Mouse (Mus musculus) lung, postnatal 0 days (tissue): Measurements from ENCODE around the gene Sema3f. TPM values are rescaled to one million over a fixed set of nuclear protein-coding genes. Genes with fewer than 3 reads are reported as not detected.

Experiments
- ATAC-seq: fragments of 200-750 bp; cut with Nextera tagmentation; 2 replicates; pipeline ENCODE4 v1.8.0; 2017; ENCODE audit warnings: moderate library complexity
- DNase-seq: peaks from one replicate; pipeline ENCODE4 v3.0.0-alpha.2; 2016; ENCODE audit warnings: low spot score
- H3K27ac ChIP-seq: fragments of 300-500 bp; sonication (generic); 2 replicates; pipeline ENCODE4 v1.5.1; 2014; ENCODE audit warnings: antibody characterized with exemption, mild to moderate bottlenecking, low read length, mixed read lengths
- H3K27me3 ChIP-seq: fragments of 300-500 bp; sonication (generic); replicated peaks from 2 replicates; pipeline ENCODE4 v1.6.1; 2014; ENCODE audit warnings: low read length, mixed read lengths; ENCODE audit not compliant: insufficient read depth
- H3K36me3 ChIP-seq: fragments of 300-500 bp; sonication (generic); 2 replicates; pipeline ENCODE4 v1.6.1; 2014; ENCODE audit warnings: low read length, mixed read lengths; ENCODE audit not compliant: insufficient read depth
- H3K4me1 ChIP-seq: fragments of 300-500 bp; sonication (generic); 2 replicates; pipeline ENCODE4 v1.6.1; 2014; ENCODE audit warnings: antibody characterized with exemption, low read depth, low read length, mixed read lengths; ENCODE audit not compliant: insufficient read depth
- H3K4me2 ChIP-seq: fragments of 300-500 bp; sonication (generic); replicated peaks from 2 replicates; pipeline ENCODE4 v1.6.1; 2014; ENCODE audit warnings: low read depth, mild to moderate bottlenecking, low read length, moderate library complexity, mixed read lengths
- H3K4me3 ChIP-seq: fragments of 300-500 bp; sonication (generic); 2 replicates; pipeline ENCODE4 v1.5.1; 2014; ENCODE audit warnings: low read depth, low read length
- H3K9ac ChIP-seq: fragments of 300-500 bp; sonication (generic); replicated peaks from 2 replicates; pipeline ENCODE4 v1.6.1; 2014; ENCODE audit warnings: low read depth, mild to moderate bottlenecking
- H3K9me3 ChIP-seq: fragments of 300-500 bp; sonication (generic); 2 replicates; pipeline ENCODE4 v1.6.1; 2016; ENCODE audit warnings: low read length, mixed read lengths
- CTCF ChIP-seq: IDR thresholded peaks from 2 replicates; pipeline ENCODE4 v1.5.1; 2016; ENCODE audit warnings: antibody characterized with exemption, mild to moderate bottlenecking
- EP300 ChIP-seq: IDR thresholded peaks from 2 replicates; pipeline ENCODE4 v1.6.1; 2016; ENCODE audit warnings: antibody characterized with exemption, mild to moderate bottlenecking, control low read depth
- WGBS: fragments of 180-500 bp; shearing (Covaris S2); extraction: QIAGEN DNeasy Blood & Tissue Kit; methylation state at CpG from one replicate; pipeline ENCODE4 v1.1.7; 2014; 5-methylcytosine and 5-hydroxymethylcytosine counted together
- polyA plus RNA-seq: library from polyadenylated mRNA; unstranded; fragments of >200 nt; fragmentation: Nextera tagmentation; extraction: Ambion mirVana; gene quantifications from 2 replicates; pipeline ENCODE4 v1.2.1, GENCODE M21; 2015

Sema3f gene
- polyA plus RNA-seq, 1 experiment from 2014 or later, result 24.9 TPM

- TF ChIP-seq EP300, result no peak
- peak; percentile 14; the same call in 1 of the 2 replicates for TF ChIP-seq CTCF
- Histone ChIP-seq H3K27ac (peak overlapping the region; percentile 81), H3K4me3 (peak overlapping the region; percentile 54), H3K4me2 (peak overlapping the region; percentile 80), H3K9ac (peak overlapping the region; percentile 65), H3K4me1 (peaks cover 33% of the 10 kb centered on the region), H3K27me3 (no peaks in the 10 kb centered on the region), H3K36me3 (peaks cover 7% of the 10 kb centered on the region; the same call in 1 of the 2 replicates), H3K9me3 (no peaks in the 10 kb centered on the region)
- ATAC-seq, result no peak
- no peak for DNase-seq
- WGBS, result 5% methylated on average over 21 of the region's 21 CpGs
Observed at GRCm38 (mm10) chr9:107708439-107709095, 1.7 kb downstream of the Sema3f start.

- H3K4me1 ChIP-seq, result peaks cover 40% of the 10 kb centered on the region
- peak overlapping the region; percentile 65 for H3K9ac ChIP-seq
- WGBS, result 4% methylated on average over 17 of the region's 17 CpGs
- H3K27ac ChIP-seq, result peak overlapping the region; percentile 81
- H3K9me3 ChIP-seq, result no peaks in the 10 kb centered on the region
- H3K4me2 ChIP-seq, result peak overlapping the region; percentile 80
- ATAC-seq, result no peak
- no peaks in the 10 kb centered on the region for H3K27me3 ChIP-seq
- peak overlapping the region; percentile 54 for H3K4me3 ChIP-seq
- TF ChIP-seq EP300 (no peak), CTCF (no peak)
- peaks cover 7% of the 10 kb centered on the region; the same call in 1 of the 2 replicates for H3K36me3 ChIP-seq
- DNase-seq, result no peak
Observed at GRCm38 (mm10) chr9:107707701-107708438, 2.4 kb downstream of the Sema3f start.

- H3K27ac ChIP-seq, result peak overlapping the region; percentile 81; the same call in 1 of the 2 replicates
- H3K27me3 ChIP-seq, result no peaks in the 10 kb centered on the region
Observed at GRCm38 (mm10) chr9:107706781-107707211, 3.5 kb downstream of the Sema3f start.

DNA sequence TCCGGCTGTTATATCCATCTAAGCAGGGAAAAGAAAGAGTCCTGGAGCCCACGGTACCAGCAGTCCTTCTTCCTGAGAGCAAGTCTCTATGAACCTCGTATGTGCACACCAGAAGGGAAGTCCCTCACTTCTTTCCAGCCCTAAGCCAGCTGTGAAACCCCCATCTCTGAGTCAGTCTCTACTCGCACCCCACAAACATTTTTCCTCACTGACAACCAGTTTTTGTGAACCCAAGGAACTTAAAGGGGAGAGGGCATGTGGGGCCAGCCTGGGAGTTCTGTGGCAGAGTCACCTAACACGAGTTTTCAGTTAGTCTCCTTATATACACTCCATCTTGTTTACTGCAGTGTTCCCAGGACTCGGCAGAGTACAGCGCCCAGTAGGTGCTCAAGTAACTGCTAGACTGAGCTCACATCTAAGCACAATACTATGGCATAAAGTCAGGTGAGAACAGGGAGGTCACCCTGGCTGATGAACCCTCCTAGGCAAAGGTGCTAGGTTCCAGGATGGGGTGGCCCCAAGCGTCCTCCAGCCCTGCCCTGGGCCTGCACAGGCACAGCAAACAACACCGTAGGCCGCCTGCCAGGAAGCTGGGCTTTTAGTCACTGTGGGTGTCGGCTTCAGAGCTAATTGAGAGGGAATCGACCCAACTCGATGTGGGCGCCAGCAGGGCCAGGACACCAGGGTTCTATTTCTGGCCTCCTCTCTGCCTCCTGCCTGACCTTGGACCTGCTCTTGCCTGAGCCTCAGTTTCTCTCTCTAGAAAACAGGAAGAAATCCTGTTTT is 6.7 kb downstream of the Sema3f start:
- TF ChIP-seq CTCF, result no peak
- TF ChIP-seq EP300, result no peak
- no peaks in the 10 kb centered on the region for H3K27me3 ChIP-seq
- no peak overlapping the region for H3K9ac ChIP-seq
- ATAC-seq (no peak), DNase-seq (peak; percentile 60)
- peaks cover 7% of the 10 kb centered on the region; the same call in 1 of the 2 replicates for H3K36me3 ChIP-seq
- no peak overlapping the region for H3K4me3 ChIP-seq
- H3K9me3 ChIP-seq, result no peaks in the 10 kb centered on the region
- H3K4me1 ChIP-seq, result peaks cover 67% of the 10 kb centered on the region
- peak overlapping the region; percentile 87 for H3K27ac ChIP-seq
- 42% methylated on average over 14 of the region's 14 CpGs for WGBS
- H3K4me2 ChIP-seq, result no peak overlapping the region

More at GRCm38 (mm10) chr9:107706781-107707211, 3.5 kb downstream of the Sema3f start:
- 3% methylated on average over 14 of the region's 14 CpGs for WGBS
- H3K4me2 ChIP-seq, result peak overlapping the region; percentile 80
- peak; percentile 48 for DNase-seq
- no peak for TF ChIP-seq CTCF
- no peak for TF ChIP-seq EP300
- H3K9ac ChIP-seq, result peak overlapping the region; percentile 26; the same call in 1 of the 2 replicates
- peaks cover 7% of the 10 kb centered on the region; the same call in 1 of the 2 replicates for H3K36me3 ChIP-seq
- peaks cover 46% of the 10 kb centered on the region for H3K4me1 ChIP-seq
- ATAC-seq, result no peak
- H3K9me3 ChIP-seq, result no peaks in the 10 kb centered on the region
- peak overlapping the region; percentile 54 for H3K4me3 ChIP-seq

GRCm38 (mm10) chr9:107702606-107703185 is 7.6 kb downstream of the Sema3f start:
- peaks cover 68% of the 10 kb centered on the region for H3K4me1 ChIP-seq

More at GRCm38 (mm10) chr9:107702606-107703185, 7.6 kb downstream of the Sema3f start:
- Histone ChIP-seq H3K9me3 (no peaks in the 10 kb centered on the region), H3K27me3 (no peaks in the 10 kb centered on the region), H3K4me3 (no peak overlapping the region), H3K4me2 (no peak overlapping the region), H3K27ac (peak overlapping the region; percentile 87), H3K36me3 (peaks cover 7% of the 10 kb centered on the region; the same call in 1 of the 2 replicates), H3K9ac (no peak overlapping the region)
- peak; percentile 71 for DNase-seq
- TF ChIP-seq EP300 (peak; percentile 62; the same call in 1 of the 2 replicates), CTCF (no peak)
- peak; percentile 69 for ATAC-seq
- 38% methylated on average over 3 of the region's 3 CpGs for WGBS
